Mouse (Mus musculus) forebrain, embryonic 11.5 days (tissue): ENCODE measurements around the gene Pcdh7. TPM values are rescaled to one million over a fixed set of nuclear protein-coding genes. Genes with fewer than 3 reads are reported as not detected.

ENCODE experiments used
- ATAC-seq: fragments of 200-750 bp; cut with Nextera tagmentation; replicated peaks from 2 replicates; pipeline ENCODE4 v1.8.0; 2017; ENCODE audit warnings: moderate TSS enrichment; ENCODE audit not compliant: low FRiP score
- DNase-seq: peaks from one replicate; pipeline ENCODE4 v3.0.0-alpha.2; 2017; ENCODE audit warnings: low spot score
- H3K27ac ChIP-seq: fragments of 300-500 bp; sonication (generic); 2 replicates; pipeline ENCODE4 v1.5.1; 2014; ENCODE audit warnings: low read depth, low read length
- H3K27me3 ChIP-seq: fragments of 300-500 bp; sonication (generic); 2 replicates; pipeline ENCODE4 v1.6.1; 2014; ENCODE audit warnings: mild to moderate bottlenecking, low read length, mixed read lengths; ENCODE audit not compliant: control insufficient read depth, insufficient read depth
- H3K36me3 ChIP-seq: fragments of 300-500 bp; sonication (generic); 2 replicates; pipeline ENCODE4 v1.6.1; 2014; ENCODE audit warnings: mild to moderate bottlenecking, low read length, moderate library complexity, mixed read lengths; ENCODE audit not compliant: control insufficient read depth, insufficient read depth
- H3K4me1 ChIP-seq: fragments of 300-500 bp; sonication (generic); replicated peaks from 2 replicates; pipeline ENCODE4 v1.6.1; 2014; ENCODE audit warnings: low read length, mixed read lengths; ENCODE audit not compliant: control insufficient read depth, insufficient read depth
- H3K4me2 ChIP-seq: fragments of 300-500 bp; sonication (generic); 2 replicates; pipeline ENCODE4 v1.6.1; 2014; ENCODE audit warnings: low read depth, mild to moderate bottlenecking, low read length, moderate library complexity, mixed read lengths; ENCODE audit not compliant: severe bottlenecking
- H3K4me3 ChIP-seq: fragments of 300-500 bp; sonication (generic); 2 replicates; pipeline ENCODE4 v1.5.1; 2014; ENCODE audit warnings: low read depth, low read length
- H3K9ac ChIP-seq: fragments of 300-500 bp; sonication (generic); 2 replicates; pipeline ENCODE4 v1.6.1; 2014; ENCODE audit warnings: low read length
- H3K9me3 ChIP-seq: fragments of 300-500 bp; sonication (generic); 2 replicates; pipeline ENCODE4 v1.6.1; 2016; ENCODE audit warnings: low read length, mixed read lengths; ENCODE audit not compliant: control insufficient read depth
- WGBS: fragments of 180-500 bp; shearing (Covaris S2); extraction: QIAGEN DNeasy Blood & Tissue Kit; methylation state at CpG from one replicate; pipeline ENCODE4 v1.1.7; 2014; 5-methylcytosine and 5-hydroxymethylcytosine counted together
- polyA plus RNA-seq: library from polyadenylated mRNA; unstranded; fragments of >200 nt; fragmentation: Nextera tagmentation; extraction: Ambion mirVana; gene quantifications from 2 replicates; pipeline ENCODE4 v1.2.1, GENCODE M21; 2014

Gene Pcdh7
- polyA plus RNA-seq, 1 experiment from 2014 or later = 5.1 TPM

- 0 out of 2 replicates have a peak, but pooled peaks cover 4% of the 10 kb centered on the region for H3K4me1 ChIP-seq
- H3K27me3 ChIP-seq = no peaks in the 10 kb centered on the region
- H3K4me2 ChIP-seq = no peak overlapping the region
- no peaks in the 10 kb centered on the region for H3K9me3 ChIP-seq
- ATAC-seq = no peak
- no peak overlapping the region for H3K9ac ChIP-seq
- WGBS = 72% methylated on average over 6 of the region's 6 CpGs
- no peak overlapping the region for H3K27ac ChIP-seq
- no peak overlapping the region for H3K4me3 ChIP-seq
- no peak for DNase-seq
- no peaks in the 10 kb centered on the region for H3K36me3 ChIP-seq
These were observed 42.6 kb downstream of the Pcdh7 start for GRCm38 (mm10) chr5:57760069-57761063.

GRCm38 (mm10) chr5:57765356-57765755 lies 47.6 kb downstream of the Pcdh7 start:
- Histone ChIP-seq H3K9ac (no peak overlapping the region), H3K9me3 (no peaks in the 10 kb centered on the region), H3K4me1 (no peaks in the 10 kb centered on the region), H3K27ac (no peak overlapping the region), H3K4me3 (no peak overlapping the region), H3K4me2 (no peak overlapping the region), H3K36me3 (no peaks in the 10 kb centered on the region), H3K27me3 (no peaks in the 10 kb centered on the region)
- no peak for DNase-seq
- WGBS = 39% methylated on average over 3 of the region's 3 CpGs
- no peak for ATAC-seq

GRCm38 (mm10) chr5:57767346-57767745 lies 49.6 kb downstream of the Pcdh7 start:
- Histone ChIP-seq H3K36me3 (no peaks in the 10 kb centered on the region), H3K27ac (no peak overlapping the region), H3K4me2 (no peak overlapping the region), H3K4me1 (no peaks in the 10 kb centered on the region), H3K9me3 (no peaks in the 10 kb centered on the region), H3K4me3 (no peak overlapping the region), H3K9ac (no peak overlapping the region), H3K27me3 (no peaks in the 10 kb centered on the region)
- ATAC-seq (no peak), DNase-seq (no peak)
- WGBS = 58% methylated on average over 3 of the region's 3 CpGs

DNA sequence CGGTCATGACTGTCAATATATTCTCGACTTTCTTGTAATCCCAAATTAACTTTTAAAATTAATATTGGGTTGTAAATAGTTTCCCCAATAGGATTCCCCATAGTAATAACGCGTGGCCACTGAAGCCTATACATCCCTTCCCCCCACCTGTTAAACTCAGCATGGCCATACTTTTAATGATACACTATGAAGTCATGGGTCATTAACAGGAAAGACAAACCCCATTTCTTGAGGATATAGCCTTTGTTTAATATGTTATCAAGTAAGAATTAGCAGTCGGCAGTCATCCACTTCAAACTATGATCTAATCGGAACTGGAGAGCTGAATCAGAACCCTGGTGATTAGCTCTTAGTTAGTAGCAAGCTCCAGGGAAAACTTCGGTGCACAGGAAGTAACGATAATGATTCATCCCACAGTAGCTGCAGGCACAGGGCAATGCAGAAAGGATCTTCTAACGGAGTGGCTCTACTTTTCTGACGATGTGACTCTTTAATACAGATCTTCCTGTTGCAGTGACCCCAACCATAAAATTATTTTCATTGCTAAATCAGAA lies 50.8 kb downstream of the Pcdh7 start:
- Histone ChIP-seq H3K27me3 (no peaks in the 10 kb centered on the region), H3K4me3 (no peak overlapping the region), H3K27ac (no peak overlapping the region), H3K4me1 (no peaks in the 10 kb centered on the region), H3K9ac (no peak overlapping the region), H3K4me2 (no peak overlapping the region), H3K9me3 (no peaks in the 10 kb centered on the region), H3K36me3 (no peaks in the 10 kb centered on the region)
- no peak for DNase-seq
- ATAC-seq = no peak
- 85% methylated on average over 10 of the region's 10 CpGs for WGBS

DNA sequence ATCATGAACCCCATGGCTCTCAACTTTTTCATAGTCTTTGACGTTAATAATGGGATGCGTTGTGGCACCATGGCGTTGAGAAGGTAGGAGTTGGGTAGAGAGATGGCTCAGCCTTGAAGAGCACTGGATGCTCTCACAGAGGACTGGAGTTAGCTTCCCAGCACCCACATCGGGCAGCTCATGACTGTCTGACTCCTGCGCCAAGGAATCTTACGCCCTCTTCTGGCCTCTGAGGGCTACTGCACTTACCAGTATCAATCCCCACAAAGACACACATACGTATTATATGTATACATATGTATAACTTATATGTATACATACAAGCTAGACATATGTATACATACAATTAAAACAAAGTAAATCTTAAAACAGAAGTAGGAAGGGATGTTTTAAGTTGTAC lies 51.9 kb downstream of the Pcdh7 start:
- H3K27me3 ChIP-seq = no peaks in the 10 kb centered on the region
- H3K27ac ChIP-seq = no peak overlapping the region
- no peak overlapping the region for H3K4me2 ChIP-seq
- DNase-seq (no peak), ATAC-seq (no peak)
- 98% methylated on average over 7 of the region's 7 CpGs for WGBS
- no peaks in the 10 kb centered on the region for H3K9me3 ChIP-seq
- H3K4me3 ChIP-seq = no peak overlapping the region
- no peaks in the 10 kb centered on the region for H3K4me1 ChIP-seq
- H3K36me3 ChIP-seq = no peaks in the 10 kb centered on the region
- H3K9ac ChIP-seq = no peak overlapping the region

- H3K4me2 ChIP-seq = no peak overlapping the region
- no peaks in the 10 kb centered on the region for H3K4me1 ChIP-seq
- no peaks in the 10 kb centered on the region for H3K9me3 ChIP-seq
- H3K9ac ChIP-seq = no peak overlapping the region
- H3K4me3 ChIP-seq = no peak overlapping the region
- no peaks in the 10 kb centered on the region for H3K36me3 ChIP-seq
- no peak overlapping the region for H3K27ac ChIP-seq
- ATAC-seq = no peak
- WGBS = 92% methylated on average over 3 of the region's 3 CpGs
- no peaks in the 10 kb centered on the region for H3K27me3 ChIP-seq
- no peak for DNase-seq
These were observed 52.6 kb downstream of the Pcdh7 start for GRCm38 (mm10) chr5:57770364-57770763.

- Histone ChIP-seq H3K9me3 (no peaks in the 10 kb centered on the region), H3K36me3 (no peaks in the 10 kb centered on the region), H3K4me1 (no peaks in the 10 kb centered on the region), H3K27ac (no peak overlapping the region), H3K9ac (no peak overlapping the region), H3K4me3 (no peak overlapping the region), H3K4me2 (no peak overlapping the region), H3K27me3 (no peaks in the 10 kb centered on the region)
- ATAC-seq (no peak), DNase-seq (peak; percentile 51)
- whole genome bisulfite sequencing = 52% methylated on average over 6 of the region's 6 CpGs
These were observed 53.4 kb downstream of the Pcdh7 start for GRCm38 (mm10) chr5:57771122-57771521.

DNA sequence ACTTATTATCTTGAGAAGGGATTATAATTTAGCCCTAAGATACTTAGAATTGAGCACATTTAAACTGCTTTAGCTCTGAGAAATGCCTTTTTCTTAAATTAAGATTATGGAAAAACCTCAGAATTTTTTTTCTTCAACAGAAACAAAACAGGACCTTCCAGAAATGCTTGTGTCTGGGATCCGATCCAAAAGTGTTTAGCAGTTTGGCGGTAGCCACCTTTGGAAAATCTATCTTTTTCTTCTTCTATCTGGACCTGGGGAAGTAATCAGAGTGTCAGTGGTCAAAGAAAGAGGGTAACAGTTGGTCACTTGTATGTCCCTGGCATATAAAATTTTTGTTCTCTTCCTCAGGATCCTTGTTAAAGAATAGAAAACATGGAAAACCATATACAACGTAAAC lies 54.9 kb downstream of the Pcdh7 start:
- no peak overlapping the region for H3K9ac ChIP-seq
- H3K4me2 ChIP-seq = no peak overlapping the region
- no peaks in the 10 kb centered on the region for H3K36me3 ChIP-seq
- DNase-seq (no peak), ATAC-seq (no peak)
- no peak overlapping the region for H3K4me3 ChIP-seq
- H3K4me1 ChIP-seq = no peaks in the 10 kb centered on the region
- H3K27ac ChIP-seq = no peak overlapping the region
- H3K9me3 ChIP-seq = no peaks in the 10 kb centered on the region
- WGBS = 91% methylated on average over 3 of the region's 3 CpGs
- no peaks in the 10 kb centered on the region for H3K27me3 ChIP-seq
